Mouse (Mus musculus) G1E (cell line): Measurements from ENCODE around the gene Nlgn1.

Experiments used
- CTCF ChIP-seq: IDR thresholded peaks from 2 replicates; pipeline ENCODE4 v1.5.1; 2012; ENCODE audit warnings: low read depth, low read length, inconsistent platforms, mixed read lengths
- GATA1 ChIP-seq: IDR thresholded peaks from 2 replicates; pipeline ENCODE4 v1.6.1; 2012; ENCODE audit warnings: borderline replicate concordance, low read length, inconsistent platforms, mixed read lengths
- GATA2 ChIP-seq: IDR thresholded peaks from 2 replicates; pipeline ENCODE4 v1.6.1; 2012; ENCODE audit warnings: low read depth, low read length, inconsistent platforms, borderline replicate concordance
- POLR2AphosphoS5 ChIP-seq: IDR thresholded peaks from 2 replicates; pipeline ENCODE4 v1.6.1; 2012; ENCODE audit warnings: low read depth, low read length, inconsistent platforms; ENCODE audit not compliant: insufficient replicate concordance
- TAL1 ChIP-seq: conservative IDR thresholded peaks from 2 replicates; pipeline ENCODE4 v1.6.1; 2012; ENCODE audit warnings: low read depth, low read length, inconsistent platforms, mixed read lengths

DNA sequence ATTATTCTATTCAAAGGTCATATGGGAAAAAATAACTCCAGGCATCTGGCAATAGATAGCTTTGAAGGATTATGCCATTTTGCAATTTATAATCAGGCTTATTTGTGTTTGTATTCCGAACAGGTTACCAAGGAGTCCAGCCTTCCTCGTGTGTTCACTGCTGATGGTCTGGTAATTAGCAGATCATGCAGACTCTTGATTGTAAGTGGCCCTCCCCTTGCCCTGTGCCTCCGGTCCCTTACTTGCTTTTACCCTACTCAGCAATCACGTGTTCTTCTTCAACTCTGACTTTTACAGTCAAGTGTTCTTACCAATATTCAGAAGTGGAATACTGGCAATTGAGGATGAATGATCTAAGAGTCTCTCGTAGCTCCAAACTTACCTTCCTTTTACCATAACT, 309.0 kb downstream of the Nlgn1 start:
- TF ChIP-seq CTCF (no peak), POLR2AphosphoS5 (no peak), TAL1 (no peak), GATA1 (no peak), GATA2 (no peak)
